18 mouse cellular contexts compared by ENCODE assay signal in genomic region chr2:118641147-118641546, GRCm38 (mm10). TPM values are rescaled to one million over a fixed set of nuclear protein-coding genes. Genes with fewer than 3 reads are reported as not detected.
DNase-seq lines count a peak whose midpoint lies in the region; ATAC-seq and TF ChIP-seq lines count a peak whose summit lies in the region.
"Had no signal": no experiment of that assay in that cellular context is flagged by ENCODE, and none has a peak within 500 bp of the region (broad histone marks: within the 10 kb centered on the region; RNA-seq: fewer than 3 reads in every experiment).

No protein-coding gene starts in this region.

- no peak overlapping the region for H3K27ac ChIP-seq in heart, postnatal 0 days (ENCODE audit: low read depth)
- no peak overlapping the region for H3K27ac ChIP-seq in midbrain, embryonic 14.5 days (replicated peaks; ENCODE audit: low read depth, low read length)
- no peak overlapping the region for H3K27ac ChIP-seq in midbrain, embryonic 15.5 days
- H3K27ac ChIP-seq: forebrain, embryonic 12.5 days; limb, embryonic 10.5 days; lung, embryonic 15.5 days had no signal

- DNase-seq in heart, postnatal 0 days (ENCODE audit: low spot score): peak; percentile 57
- DNase-seq in heart, adult 11 months: no peak
- peak; percentile 15 for DNase-seq in midbrain, embryonic 14.5 days
- DNase-seq in kidney, adult 9 months: peak; percentile 44
- no peak for DNase-seq in Muller cell, postnatal 12 days (ENCODE audit: inconsistent ontology term)
- DNase-seq in left cerebral cortex, postnatal 4 days: no peak
- DNase-seq: adrenal gland, adult 2 months; cerebellum, adult 11-12 months; cerebellum, postnatal 36 days; gastrocnemius, postnatal 25 days; thymus, postnatal 36 days had no signal

- H3K27me3 ChIP-seq in heart, postnatal 0 days (ENCODE audit: control insufficient read depth, insufficient read depth, low read length): no peaks in the 10 kb centered on the region
- H3K27me3 ChIP-seq in midbrain, embryonic 14.5 days (ENCODE audit: control insufficient read depth, insufficient read depth, low read length): no peaks in the 10 kb centered on the region
- H3K27me3 ChIP-seq in midbrain, embryonic 15.5 days (replicated peaks): no peaks in the 10 kb centered on the region
- H3K27me3 ChIP-seq: forebrain, embryonic 12.5 days; lung, embryonic 15.5 days had no signal

- no peak overlapping the region for H3K4me2 ChIP-seq in heart, postnatal 0 days (ENCODE audit: low read depth, low read length)
- no peak overlapping the region for H3K4me2 ChIP-seq in midbrain, embryonic 14.5 days (ENCODE audit: low read length)
- H3K4me2 ChIP-seq in midbrain, embryonic 15.5 days: no peak overlapping the region
- H3K4me2 ChIP-seq: forebrain, embryonic 12.5 days; heart, embryonic 11.5 days; liver, embryonic 11.5 days; lung, embryonic 15.5 days had no signal

- intact Hi-C loops in left cerebral cortex, postnatal 4 days (cut with DNase I): no loop called here

- H3K9me3 ChIP-seq in heart, postnatal 0 days (replicated peaks; ENCODE audit: control insufficient read depth, low read length): no peaks in the 10 kb centered on the region
- no peaks in the 10 kb centered on the region for H3K9me3 ChIP-seq in midbrain, embryonic 14.5 days (ENCODE audit: control insufficient read depth, low read length)
- no peaks in the 10 kb centered on the region for H3K9me3 ChIP-seq in midbrain, embryonic 15.5 days
- H3K9me3 ChIP-seq: limb, embryonic 10.5 days; lung, embryonic 15.5 days had no signal

- H3K4me1 ChIP-seq in heart, postnatal 0 days (ENCODE audit: control insufficient read depth, insufficient read depth): no peaks in the 10 kb centered on the region
- no peaks in the 10 kb centered on the region for H3K4me1 ChIP-seq in midbrain, embryonic 14.5 days (ENCODE audit: control insufficient read depth, insufficient read depth, low read length)
- no peaks in the 10 kb centered on the region for H3K4me1 ChIP-seq in midbrain, embryonic 15.5 days
- H3K4me1 ChIP-seq: forebrain, embryonic 12.5 days; limb, embryonic 10.5 days; lung, embryonic 15.5 days had no signal

- peaks cover 61% of the 10 kb centered on the region for H3K36me3 ChIP-seq in heart, postnatal 0 days (replicated peaks; ENCODE audit: control insufficient read depth, insufficient read depth, low read length)
- 0 out of 2 replicates have a peak, but pooled peaks cover 7% of the 10 kb centered on the region for H3K36me3 ChIP-seq in midbrain, embryonic 14.5 days (ENCODE audit: control insufficient read depth, insufficient read depth, low read length)
- H3K36me3 ChIP-seq in midbrain, embryonic 15.5 days (replicated peaks): no peaks in the 10 kb centered on the region

- peak; percentile 50 for TF ChIP-seq CTCF in heart, postnatal 0 days (IDR thresholded peaks at IDR 0.05; ENCODE audit: low read depth)

- WGBS in heart, postnatal 0 days: 24% methylated on average over 2 of the region's 2 CpGs
- WGBS in midbrain, embryonic 14.5 days: 74% methylated on average over 2 of the region's 2 CpGs
- WGBS in midbrain, embryonic 15.5 days: 63% methylated on average over 2 of the region's 2 CpGs

- TF ChIP-seq EP300 in heart, postnatal 0 days (IDR thresholded peaks at IDR 0.05; ENCODE audit: low read depth): no peak

- H3K9ac ChIP-seq in heart, postnatal 0 days (replicated peaks; ENCODE audit: low read depth, low read length): no peak overlapping the region
- no peak overlapping the region for H3K9ac ChIP-seq in midbrain, embryonic 14.5 days (replicated peaks; ENCODE audit: low read length)
- no peak overlapping the region for H3K9ac ChIP-seq in midbrain, embryonic 15.5 days
- H3K9ac ChIP-seq: forebrain, embryonic 12.5 days; lung, embryonic 15.5 days had no signal

- peak; percentile 78 for ATAC-seq in heart, postnatal 0 days (ENCODE audit: insufficient read depth, low read depth)
- ATAC-seq in midbrain, embryonic 14.5 days (ENCODE audit: low FRiP score, low TSS enrichment): no peak
- no peak for ATAC-seq in midbrain, embryonic 15.5 days (replicated peaks)

- H3K4me3 ChIP-seq in heart, postnatal 0 days (ENCODE audit: low read depth, low read length): no peak overlapping the region
- no peak overlapping the region for H3K4me3 ChIP-seq in midbrain, embryonic 14.5 days (replicated peaks; ENCODE audit: low read depth, low read length)
- H3K4me3 ChIP-seq in midbrain, embryonic 15.5 days: no peak overlapping the region
- H3K4me3 ChIP-seq: forebrain, embryonic 12.5 days; limb, embryonic 10.5 days; lung, embryonic 15.5 days had no signal

RNA-seq across cellular contexts. Expression of gene Pak6, which starts 22.0 kb away (rescaled TPM):
- total RNA-seq in heart, postnatal 0 days (2014; rRNA removed; ENCODE audit: low replicate concordance): 16.8 and 17.0 TPM in 2 replicates
- 7.9 and 9.0 TPM in 2 replicates for polyA plus RNA-seq in heart, postnatal 0 days (2015; fragmentation: Nextera tagmentation; extraction: Ambion mirVana)
- polyA plus RNA-seq in midbrain, embryonic 14.5 days (2014; fragmentation: Nextera tagmentation; extraction: Ambion mirVana): 32.4 and 38.4 TPM in 2 replicates
- 67.8 and 69.1 TPM in 2 replicates for polyA plus RNA-seq in midbrain, embryonic 15.5 days (2015; fragmentation: Nextera tagmentation; extraction: Ambion mirVana)
- 100 to 1,000 TPM; 142 to 154 TPM for total RNA-seq in left cerebral cortex, postnatal 4 days (2021)
- total RNA-seq: hematopoietic stem cell, adult 5-6 weeks had no signal

RNA-seq across cellular contexts. Expression of gene Bub1b, which starts 43.1 kb away (rescaled TPM):
- 37.7 and 46.9 TPM in 2 replicates for total RNA-seq in heart, postnatal 0 days (2014; rRNA removed; ENCODE audit: low replicate concordance)
- 14.8 and 16.2 TPM in 2 replicates for polyA plus RNA-seq in heart, postnatal 0 days (2015; fragmentation: Nextera tagmentation; extraction: Ambion mirVana)
- 8.4 and 19.7 TPM in 2 replicates for polyA plus RNA-seq in midbrain, embryonic 14.5 days (2014; fragmentation: Nextera tagmentation; extraction: Ambion mirVana)
- 10.7 and 15.0 TPM in 2 replicates for polyA plus RNA-seq in midbrain, embryonic 15.5 days (2015; fragmentation: Nextera tagmentation; extraction: Ambion mirVana)
- total RNA-seq in left cerebral cortex, postnatal 4 days (2021): 1 to 10 TPM; 5.7 to 5.9 TPM

Comparison
In these comparisons a context has a peak if more than half of its experiments do, and no peak if none do; other contexts are left out.
1. DNase-seq: peak in heart, postnatal 0 days (single experiment), midbrain, embryonic 14.5 days (single experiment) and kidney, adult 9 months (single experiment); none in heart, adult 11 months (single experiment), Muller cell, postnatal 12 days (single experiment) and left cerebral cortex, postnatal 4 days (single experiment).